Mouse (Mus musculus): Measurements from ENCODE around the gene Rapgefl1.

DNA sequence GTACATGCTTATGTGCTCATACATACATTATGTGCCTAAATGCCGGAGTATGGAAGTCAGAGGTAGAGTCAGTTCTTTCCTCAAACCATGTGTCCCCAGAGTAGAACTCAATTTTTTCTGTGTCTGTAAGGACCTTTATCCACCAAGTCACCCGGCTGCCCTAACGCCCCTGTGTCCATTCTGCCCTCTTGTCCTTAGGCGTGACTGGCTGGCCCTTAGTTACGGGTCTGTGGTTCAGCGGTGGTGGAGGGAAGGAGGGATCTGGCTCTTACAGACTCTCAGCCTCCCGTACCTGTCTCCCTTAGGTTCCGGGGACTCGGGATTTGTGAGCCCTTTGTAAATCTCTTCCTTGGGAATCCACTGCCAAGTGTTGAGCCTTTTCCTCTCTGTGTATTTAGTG is 40.4 kb downstream of the Rapgefl1 start:
- no peak for TF ChIP-seq FLI1 (IDR thresholded peaks at IDR 0.05; ENCODE audit: low read length)
- no peak for TF ChIP-seq GATA1 (IDR thresholded peaks at IDR 0.05; ENCODE audit: borderline replicate concordance, low read length)

Measured in megakaryocyte, embryonic 14.5 days (primary cell).